Mouse (Mus musculus): Measurements from ENCODE around the gene Plek.
"Not testable (repeated sequence)": the region's sequence is repeated elsewhere in the genome, so short reads cannot be mapped to it uniquely, and the experiment has no call there.

The Plek gene

GRCm38 (mm10) chr11:17051545-17052475, at the start of gene Plek, which contains the start of gene Cnrip1:
Gene Plek (minus strand): TSS chr11:17052381.
Gene Cnrip1 (plus strand): TSS chr11:17051586.
- peak; percentile 95 for DNase-seq (ENCODE audit: low read depth, low spot score)

GRCm38 (mm10) chr11:17086106-17086505, 33.9 kb upstream of the Plek start:
- DNase-seq (ENCODE audit: low read depth, low spot score), result peak; percentile 38

- DNase-seq (ENCODE audit: low read depth, low spot score), result peak; percentile 78
These were observed 31.7 kb upstream of the Plek start for GRCm38 (mm10) chr11:17083866-17084265.

- DNase-seq (ENCODE audit: low read depth, low spot score), result no peak
These were observed 31.3 kb upstream of the Plek start for GRCm38 (mm10) chr11:17083455-17083854.

GRCm38 (mm10) chr11:17082953-17083352, 30.8 kb upstream of the Plek start:
- DNase-seq (ENCODE audit: low read depth, low spot score), result peak; percentile 74

GRCm38 (mm10) chr11:17082086-17082485, 29.9 kb upstream of the Plek start:
- peak; percentile 8 for DNase-seq (ENCODE audit: low read depth, low spot score)

- no peak for DNase-seq (ENCODE audit: low read depth, low spot score)
These were observed 23.5 kb upstream of the Plek start for GRCm38 (mm10) chr11:17075656-17076055.

GRCm38 (mm10) chr11:17069360-17069759, 17.2 kb upstream of the Plek start:
- DNase-seq (ENCODE audit: low read depth, low spot score), result not testable (repeated sequence)

- peak; percentile 94 for DNase-seq (ENCODE audit: low read depth, low spot score)
These were observed 382 bp upstream of the Plek start for GRCm38 (mm10) chr11:17052476-17053049.

GRCm38 (mm10) chr11:17045806-17046205, 6.4 kb downstream of the Plek start:
- peak; percentile 89 for DNase-seq (ENCODE audit: low read depth, low spot score)

GRCm38 (mm10) chr11:17023984-17024383, 28.2 kb downstream of the Plek start:
- no peak for DNase-seq (ENCODE audit: low read depth, low spot score)

GRCm38 (mm10) chr11:17023206-17023605, 29.0 kb downstream of the Plek start:
- DNase-seq (ENCODE audit: low read depth, low spot score), result peak; percentile 36

- no peak for DNase-seq (ENCODE audit: low read depth, low spot score)
These were observed 32.9 kb downstream of the Plek start for GRCm38 (mm10) chr11:17019328-17019727.

- no peak for DNase-seq (ENCODE audit: low read depth, low spot score)
These were observed 39.2 kb downstream of the Plek start for GRCm38 (mm10) chr11:17012948-17013347.

- peak; percentile 25 for DNase-seq (ENCODE audit: low read depth, low spot score)
These were observed 43.7 kb downstream of the Plek start for GRCm38 (mm10) chr11:17008498-17008941.

GRCm38 (mm10) chr11:17007517-17008173, 44.5 kb downstream of the Plek start:
- DNase-seq (ENCODE audit: low read depth, low spot score), result peak; percentile 56

GRCm38 (mm10) chr11:17006526-17006925, 45.7 kb downstream of the Plek start:
- not testable (repeated sequence) for DNase-seq (ENCODE audit: low read depth, low spot score)

GRCm38 (mm10) chr11:17004899-17005846, 47.0 kb downstream of the Plek start:
- peak; percentile 70 for DNase-seq (ENCODE audit: low read depth, low spot score)

GRCm38 (mm10) chr11:17003757-17004156, 48.4 kb downstream of the Plek start:
- no peak for DNase-seq (ENCODE audit: low read depth, low spot score)

- DNase-seq (ENCODE audit: low read depth, low spot score), result no peak
These were observed 49.3 kb downstream of the Plek start for GRCm38 (mm10) chr11:17002739-17003373.
